Mouse (Mus musculus) cortical plate, adult 2 months (tissue): Measurements from ENCODE around the gene Psen2.

Experiments
- CTCF ChIP-seq: fragments of 200-500 bp; IDR thresholded peaks from 2 replicates; pipeline ENCODE4 v1.5.1; 2011; ENCODE audit warnings: mild to moderate bottlenecking, control low read depth, low read length; ENCODE audit not compliant: insufficient read depth; ENCODE audit errors: extremely low read depth
- POLR2A ChIP-seq: fragments of 200-500 bp; IDR thresholded peaks from 2 replicates; pipeline ENCODE4 v1.6.1; 2011; ENCODE audit warnings: mild to moderate bottlenecking, low read length, control low read depth; ENCODE audit not compliant: insufficient read depth; ENCODE audit errors: extremely low read depth

GRCm38 (mm10) chr1:180259753-180260152 is 3.5 kb downstream of the Psen2 start:
- TF ChIP-seq CTCF (no peak), POLR2A (no peak)
